Mouse (Mus musculus) duodenum, adult 2 months (tissue): ENCODE results near the gene Nos1ap. TPM values are rescaled to one million over a fixed set of nuclear protein-coding genes. Genes with fewer than 3 reads are reported as not detected.

Source experiments
- polyA plus RNA-seq: library from polyadenylated mRNA; depleted of rRNA; stranded (reverse); fragments of >200 nt; gene quantifications from 2 replicates; pipeline ENCODE4 v1.2.3, GENCODE M21; 2012; ENCODE audit warnings: low replicate concordance; rRNA removed

The Nos1ap gene
- 11.8 and 36.7 TPM in 2 replicates for polyA plus RNA-seq

GRCm38 (mm10) chr1:170589219-170590040 is at the start of gene Nos1ap:
Gene Nos1ap (minus strand): TSS chr1:170589861.

DNA sequence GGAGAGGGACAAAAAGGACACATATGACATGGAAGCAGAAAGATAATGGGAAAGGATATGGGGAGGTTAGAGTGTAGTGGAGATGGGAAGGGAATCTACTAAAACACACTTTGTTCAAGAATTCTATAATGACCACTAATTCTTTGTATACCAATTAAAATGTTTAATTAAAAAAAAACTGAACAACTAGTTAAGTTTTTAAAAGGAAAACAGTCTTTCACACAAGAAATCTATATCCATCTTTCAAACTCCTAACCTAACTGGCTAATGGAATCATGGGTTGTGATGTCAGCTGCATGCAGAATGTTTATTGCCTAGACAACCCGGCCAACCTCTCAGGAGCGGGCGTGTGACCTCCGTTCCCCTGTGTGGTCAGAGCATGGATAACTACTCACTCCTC is 281.2 kb downstream of the Nos1ap start, which contains the start of gene Spata46:
Gene Spata46 (plus strand): TSS at position 301 of the 400 bp plus-strand sequence.

DNA sequence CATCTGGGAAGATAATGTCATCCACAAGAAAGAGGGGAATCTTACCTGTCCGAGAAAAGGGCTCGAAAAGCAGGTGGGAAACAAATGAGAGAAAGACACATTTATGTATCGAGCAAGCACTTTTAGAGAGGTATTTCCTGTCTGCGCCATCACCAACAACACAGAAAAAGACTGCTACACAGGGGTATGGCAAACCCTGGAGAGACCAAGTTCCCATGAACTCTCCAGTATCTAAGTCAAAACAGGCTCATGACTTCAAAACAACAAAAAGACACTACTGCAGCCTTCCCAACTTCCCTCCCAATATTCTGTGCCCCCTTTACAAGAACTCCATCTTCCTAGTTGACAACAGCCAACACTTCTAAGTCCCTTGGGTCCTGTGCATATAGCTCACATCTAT is 283.4 kb downstream of the Nos1ap start, which contains the start of gene Gm7694:
Gene Gm7694 (minus strand): TSS at position 101 of the 400 bp plus-strand sequence.

DNA sequence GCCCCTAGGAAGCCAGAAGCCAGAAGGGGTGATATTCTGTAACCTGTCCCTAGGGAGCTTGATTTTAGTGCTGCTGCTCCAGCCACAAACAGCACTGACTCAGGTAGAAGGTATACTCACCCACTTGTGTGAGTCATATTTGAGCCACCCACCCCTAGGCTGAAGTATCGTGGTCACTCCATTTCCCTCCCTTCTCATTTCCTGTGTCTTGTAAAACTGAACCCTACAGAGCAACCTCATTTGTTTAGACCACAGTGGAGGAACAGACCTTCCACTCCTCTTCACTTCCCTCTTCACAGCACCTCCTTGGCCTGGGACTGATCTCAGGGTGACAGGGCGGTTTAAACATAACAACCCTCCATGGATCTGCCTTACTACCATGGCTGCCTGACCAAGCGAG is 312.6 kb downstream of the Nos1ap start, which contains the start of gene Sh2d1b1:
Gene Sh2d1b1 (plus strand): TSS at position 305 of the 400 bp plus-strand sequence.

Other genes starting within 250 kb of the Nos1ap start
- gene Olfml2b, start 54.7 kb upstream of the Nos1ap start, polyA plus RNA-seq = 2.9 and 4.8 TPM in 2 replicates